Mouse (Mus musculus) heart, embryonic 10.5 days (tissue): Measurements from ENCODE around the gene Kctd2. TPM values are rescaled to one million over a fixed set of nuclear protein-coding genes. Genes with fewer than 3 reads are reported as not detected.
"Not testable (repeated sequence)": the region's sequence is repeated elsewhere in the genome, so short reads cannot be mapped to it uniquely, and the experiment has no call there.

Experiments used
- DNase-seq: peaks from one replicate; pipeline ENCODE4 v3.0.0-alpha.2; 2017; ENCODE audit warnings: low spot score
- H3K27ac ChIP-seq: fragments of 300-500 bp; sonication (generic); 2 replicates; pipeline ENCODE4 v1.5.1; 2016; ENCODE audit warnings: mild to moderate bottlenecking
- H3K27me3 ChIP-seq: fragments of 300-500 bp; sonication (generic); 2 replicates; pipeline ENCODE4 v1.6.1; 2016; ENCODE audit warnings: mild to moderate bottlenecking; ENCODE audit not compliant: poor library complexity, insufficient read depth, severe bottlenecking
- H3K36me3 ChIP-seq: fragments of 300-500 bp; sonication (generic); 2 replicates; pipeline ENCODE4 v1.6.1; 2016; ENCODE audit warnings: mild to moderate bottlenecking, moderate library complexity
- H3K4me1 ChIP-seq: fragments of 300-500 bp; sonication (generic); 2 replicates; pipeline ENCODE4 v1.6.1; 2016; ENCODE audit warnings: mild to moderate bottlenecking
- H3K4me3 ChIP-seq: fragments of 300-500 bp; sonication (generic); 2 replicates; pipeline ENCODE4 v1.5.1; 2016; ENCODE audit warnings: mild to moderate bottlenecking, moderate library complexity
- H3K9me3 ChIP-seq: fragments of 300-500 bp; sonication (generic); 2 replicates; pipeline ENCODE4 v1.6.1; 2016; ENCODE audit warnings: mild to moderate bottlenecking, moderate library complexity
- WGBS: fragments of 180-500 bp; shearing (Covaris S2); methylation state at CpG from one replicate; pipeline ENCODE4 v1.1.7; 2016; 5-methylcytosine and 5-hydroxymethylcytosine counted together
- microRNA-seq: library from miRNA; unstranded; fragments of <30 nt; microRNA quantifications from one replicate; pipeline ENCODE4, GENCODE M21; 2017
- polyA plus RNA-seq: library from polyadenylated mRNA; unstranded; fragments of >200 nt; fragmentation: Nextera tagmentation; extraction: Ambion mirVana; gene quantifications from 2 replicates; pipeline ENCODE4 v1.2.1, GENCODE M21; 2016

The Kctd2 gene
- polyA plus RNA-seq, 1 experiment from 2014 or later, result 13.3 TPM

- H3K36me3 ChIP-seq, result no peaks in the 10 kb centered on the region
- peaks cover 58% of the 10 kb centered on the region for H3K4me1 ChIP-seq
- 0 out of 2 replicates have a peak overlapping the region, but pooled peaks have one; percentile 16 for H3K27ac ChIP-seq
- DNase-seq, result no peak
- no peak overlapping the region for H3K4me3 ChIP-seq
- H3K27me3 ChIP-seq, result 0 out of 2 replicates have a peak, but pooled peaks cover 3% of the 10 kb centered on the region
- no peaks in the 10 kb centered on the region for H3K9me3 ChIP-seq
- WGBS, result 87% methylated on average over 7 of the region's 7 CpGs
These were observed 52.3 kb downstream of the Kctd2 start for GRCm38 (mm10) chr11:115472183-115472582.

- 18% methylated on average over 15 of the region's 15 CpGs for WGBS
- Histone ChIP-seq H3K27me3 (0 out of 2 replicates have a peak, but pooled peaks cover 3% of the 10 kb centered on the region), H3K36me3 (no peaks in the 10 kb centered on the region), H3K4me1 (peaks cover 53% of the 10 kb centered on the region), H3K4me3 (0 out of 2 replicates have a peak overlapping the region, but pooled peaks have one; percentile 15), H3K27ac (peak overlapping the region; percentile 87), H3K9me3 (no peaks in the 10 kb centered on the region)
- DNase-seq, result peak; percentile 97
These were observed 53.8 kb downstream of the Kctd2 start for GRCm38 (mm10) chr11:115473626-115474275.

GRCm38 (mm10) chr11:115475025-115475757, 55.3 kb downstream of the Kctd2 start, which contains the start of gene Armc7:
Gene Armc7, plus strand, starts transcription at chr11:115475667.
- H3K4me3 ChIP-seq, result peak within 1 kb of the TSS; percentile 96
- H3K27ac ChIP-seq, result peak within 1 kb of the TSS; percentile 87
- no peaks in the 10 kb centered on the region for H3K27me3 ChIP-seq
- WGBS, result 1% methylated on average over 26 of the region's 26 CpGs
- 0 out of 2 replicates have a peak, but pooled peaks cover 6% of the 10 kb centered on the region for H3K36me3 ChIP-seq
- no peaks in the 10 kb centered on the region for H3K9me3 ChIP-seq
- DNase-seq, result peak; percentile 97
- H3K4me1 ChIP-seq, result peaks cover 53% of the 10 kb centered on the region

- Histone ChIP-seq H3K36me3 (0 out of 2 replicates have a peak, but pooled peaks cover 6% of the 10 kb centered on the region), H3K27me3 (no peaks in the 10 kb centered on the region), H3K9me3 (no peaks in the 10 kb centered on the region), H3K27ac (peak overlapping the region; percentile 87; the same call in 1 of the 2 replicates), H3K4me3 (peak overlapping the region; percentile 96), H3K4me1 (peaks cover 53% of the 10 kb centered on the region)
- WGBS, result 4% methylated on average over 28 of the region's 28 CpGs
- no peak for DNase-seq
These were observed 55.9 kb downstream of the Kctd2 start for GRCm38 (mm10) chr11:115475758-115476237.

- not testable (repeated sequence) for H3K36me3 ChIP-seq, H3K9me3 ChIP-seq, H3K27ac ChIP-seq, H3K27me3 ChIP-seq, DNase-seq
- 82% methylated on average over 4 of the region's 4 CpGs for WGBS
- peak overlapping the region; percentile 96 for H3K4me3 ChIP-seq
- H3K4me1 ChIP-seq, result peaks cover 53% of the 10 kb centered on the region
These were observed 56.7 kb downstream of the Kctd2 start for GRCm38 (mm10) chr11:115476630-115477029.

- H3K4me1 ChIP-seq, result peaks cover 50% of the 10 kb centered on the region
- 82% methylated on average over 7 of the region's 7 CpGs for WGBS
- H3K36me3 ChIP-seq, DNase-seq, H3K4me3 ChIP-seq, H3K9me3 ChIP-seq, H3K27me3 ChIP-seq, H3K27ac ChIP-seq: not testable (repeated sequence)
These were observed 57.5 kb downstream of the Kctd2 start for GRCm38 (mm10) chr11:115477388-115477787.

- no peak for DNase-seq
- H3K36me3 ChIP-seq, result 0 out of 2 replicates have a peak, but pooled peaks cover 6% of the 10 kb centered on the region
- no peaks in the 10 kb centered on the region for H3K27me3 ChIP-seq
- H3K27ac ChIP-seq, result no peak overlapping the region
- H3K4me3 ChIP-seq, result no peak overlapping the region
- WGBS, result 84% methylated on average over 9 of the region's 9 CpGs
- peaks cover 40% of the 10 kb centered on the region for H3K4me1 ChIP-seq
- no peaks in the 10 kb centered on the region for H3K9me3 ChIP-seq
These were observed 58.5 kb downstream of the Kctd2 start for GRCm38 (mm10) chr11:115478296-115478938.

Small RNAs within 50 kb of the gene (microRNA-seq; reads per million reads assigned to microRNA genes)
- not detected for gene Mir3968

Other genes starting within 250 kb of the Kctd2 start
- 9.6 TPM in 2 replicates for gene Tmem104, start 232.6 kb upstream of the Kctd2 start, polyA plus RNA-seq
- 15.8 and 17.0 TPM in 2 replicates for gene Nat9, start 232.3 kb upstream of the Kctd2 start, polyA plus RNA-seq
- 0.23 and 0.65 TPM in 2 replicates for gene Grin2c, start 152.9 kb upstream of the Kctd2 start, polyA plus RNA-seq
- 14.3 and 16.5 TPM in 2 replicates for gene Fdxr, start 143.1 kb upstream of the Kctd2 start, polyA plus RNA-seq
- gene Fads6, start 122.5 kb upstream of the Kctd2 start, polyA plus RNA-seq, result 0.64 and 1.3 TPM in 2 replicates
- not detected in 2 replicates for gene Otop2, start 113.0 kb upstream of the Kctd2 start, polyA plus RNA-seq
- gene Ush1g, start 98.1 kb upstream of the Kctd2 start, polyA plus RNA-seq, result 0.26 and 0.34 TPM in 2 replicates
- 0.05 TPM in 1 of 2 replicates, not detected in the other for gene Otop3, start 85.4 kb upstream of the Kctd2 start, polyA plus RNA-seq
- 5.5 and 8.6 TPM in 2 replicates for gene Hid1, start 52.4 kb upstream of the Kctd2 start, polyA plus RNA-seq
- gene Cdr2l, start 38.2 kb upstream of the Kctd2 start, polyA plus RNA-seq, result 8.2 and 11.3 TPM in 2 replicates
- 184 and 202 TPM in 2 replicates for gene Mrpl58, start 16.4 kb upstream of the Kctd2 start, polyA plus RNA-seq
- gene Atp5h, start 166 bp upstream of the Kctd2 start, polyA plus RNA-seq, result 1,131 and 1,417 TPM in 2 replicates
- 0.19 and 0.23 TPM in 2 replicates for gene Trim80, start 20.4 kb downstream of the Kctd2 start, polyA plus RNA-seq
- 0.33 and 0.36 TPM in 2 replicates for gene Slc16a5, start 42.3 kb downstream of the Kctd2 start, polyA plus RNA-seq
- gene Armc7, start 55.5 kb downstream of the Kctd2 start, polyA plus RNA-seq, result 5.4 and 7.6 TPM in 2 replicates
- gene Nt5c, start 71.7 kb downstream of the Kctd2 start, polyA plus RNA-seq, result 79.3 and 95.0 TPM in 2 replicates
- 451 and 471 TPM in 2 replicates for gene Jpt1, start 94.3 kb downstream of the Kctd2 start, polyA plus RNA-seq
- gene Sumo2, start 116.1 kb downstream of the Kctd2 start, polyA plus RNA-seq, result 713 and 931 TPM in 2 replicates
- gene Nup85, start 144.3 kb downstream of the Kctd2 start, polyA plus RNA-seq, result 179 and 208 TPM in 2 replicates
- gene Mrps7, start 183.8 kb downstream of the Kctd2 start, polyA plus RNA-seq, result 105 and 108 TPM in 2 replicates
- gene Gga3, start 183.9 kb downstream of the Kctd2 start, polyA plus RNA-seq, result 25.4 and 25.7 TPM in 2 replicates
- gene Mif4gd, start 192.8 kb downstream of the Kctd2 start, polyA plus RNA-seq, result 19.6 and 22.7 TPM in 2 replicates
- gene Slc25a19, start 208.2 kb downstream of the Kctd2 start, polyA plus RNA-seq, result 33.5 and 45.5 TPM in 2 replicates